In genomic region chr4:134287168-134287564, GRCm38 (mm10) we compare ENCODE assay signal across 8 mouse cellular contexts. TPM values are rescaled to one million over a fixed set of nuclear protein-coding genes. Genes with fewer than 3 reads are reported as not detected.
DNase-seq lines count a peak whose midpoint lies in the region; ATAC-seq and TF ChIP-seq lines count a peak whose summit lies in the region.

No protein-coding gene starts in this region.

- 0 out of 2 replicates have a peak, but pooled peaks cover 5% of the 10 kb centered on the region for H3K4me1 ChIP-seq in hindbrain, embryonic 11.5 days (replicated peaks; ENCODE audit: control insufficient read depth, insufficient read depth, low read length)
- peaks cover 9% of the 10 kb centered on the region; the same call in 1 of the 2 replicates for H3K4me1 ChIP-seq in lung, postnatal 0 days (ENCODE audit: insufficient read depth, low read depth, low read length)

- DNase-seq in NIH3T3 (ENCODE audit: low read depth) = peak; percentile 95
- peak; percentile 95 for DNase-seq in cerebellum, adult 9-11 months
- DNase-seq in frontal cortex, adult 2 months (ENCODE audit: extremely low spot score in 1 of 2, low spot score in 1 of 2) = peak; percentile 84 to 96
- peak; percentile 99 for DNase-seq in hindbrain, embryonic 11.5 days (ENCODE audit: low spot score)
- DNase-seq in layer of hippocampus, postnatal 10 days (ENCODE audit: low spot score in 2 of 2) = peak; percentile 97 to 99
- peak; percentile 95 for DNase-seq in lung, postnatal 0 days (ENCODE audit: low spot score)
- peak; percentile 97 for DNase-seq in ovary, postnatal 10 days (ENCODE audit: low spot score)
- peak; percentile 93 to 99 for DNase-seq in thymus, postnatal 10 days (ENCODE audit: low spot score in 2 of 2)

- H3K9me3 ChIP-seq in hindbrain, embryonic 11.5 days (ENCODE audit: control insufficient read depth, low read length) = no peaks in the 10 kb centered on the region
- H3K9me3 ChIP-seq in lung, postnatal 0 days (ENCODE audit: low read length) = no peaks in the 10 kb centered on the region

- peak overlapping the region; percentile 98 for H3K4me3 ChIP-seq in hindbrain, embryonic 11.5 days (ENCODE audit: low read depth, low read length)
- H3K4me3 ChIP-seq in lung, postnatal 0 days (ENCODE audit: low read depth, low read length) = peak overlapping the region; percentile 93

- TF ChIP-seq EP300 in lung, postnatal 0 days (IDR thresholded peaks at IDR 0.05) = no peak

- H3K9ac ChIP-seq in hindbrain, embryonic 11.5 days (ENCODE audit: low read depth, low read length) = peak overlapping the region; percentile 99
- H3K9ac ChIP-seq in lung, postnatal 0 days (replicated peaks; ENCODE audit: low read depth) = peak overlapping the region; percentile 86

- under 1% methylated on average over 42 of the region's 59 CpGs for WGBS in hindbrain, embryonic 11.5 days
- 1% methylated on average over 17 of the region's 59 CpGs for WGBS in lung, postnatal 0 days

- no peaks in the 10 kb centered on the region for H3K27me3 ChIP-seq in hindbrain, embryonic 11.5 days (ENCODE audit: control insufficient read depth, insufficient read depth, low read length)
- H3K27me3 ChIP-seq in lung, postnatal 0 days (replicated peaks; ENCODE audit: insufficient read depth, low read length) = no peaks in the 10 kb centered on the region

- no peaks in the 10 kb centered on the region for H3K36me3 ChIP-seq in hindbrain, embryonic 11.5 days (ENCODE audit: control insufficient read depth, insufficient read depth, low read length)
- 0 out of 2 replicates have a peak, but pooled peaks cover under 1% of the 10 kb centered on the region for H3K36me3 ChIP-seq in lung, postnatal 0 days (ENCODE audit: insufficient read depth, low read length)

- H3K27ac ChIP-seq in hindbrain, embryonic 11.5 days (ENCODE audit: low read depth, low read length) = peak overlapping the region; percentile 100
- H3K27ac ChIP-seq in lung, postnatal 0 days (ENCODE audit: low read length) = peak overlapping the region; percentile 98

- H3K4me2 ChIP-seq in hindbrain, embryonic 11.5 days (replicated peaks; ENCODE audit: low read depth, low read length) = peak overlapping the region; percentile 80
- H3K4me2 ChIP-seq in lung, postnatal 0 days (replicated peaks; ENCODE audit: low read depth, low read length) = peak overlapping the region; percentile 94

- TF ChIP-seq CTCF in lung, postnatal 0 days (IDR thresholded peaks at IDR 0.05) = peak; percentile 59

- ATAC-seq in hindbrain, embryonic 11.5 days (ENCODE audit: low FRiP score) = peak; percentile 94
- peak; percentile 96 for ATAC-seq in lung, postnatal 0 days

RNA-seq across cellular contexts. Expression of gene Pdik1l, which starts 0.5 kb away (rescaled TPM):
- 8.5 and 8.9 TPM in 2 replicates for polyA plus RNA-seq in frontal cortex, adult 2 months (2012; rRNA removed)
- 23.5 and 25.1 TPM in 2 replicates for polyA plus RNA-seq in hindbrain, embryonic 11.5 days (2014; fragmentation: Nextera tagmentation; extraction: Ambion mirVana)
- total RNA-seq in layer of hippocampus, postnatal 10 days (2021) = 10 to 100 TPM; 18.6 to 24.4 TPM
- polyA plus RNA-seq in lung, postnatal 0 days (2015; fragmentation: Nextera tagmentation; extraction: Ambion mirVana) = 9.9 and 10.0 TPM in 2 replicates

RNA-seq across cellular contexts. Expression of gene Trim63, which starts 27.8 kb away (rescaled TPM):
- 0.15 and 0.36 TPM in 2 replicates for polyA plus RNA-seq in frontal cortex, adult 2 months (2012; rRNA removed)
- 0.12 and 0.32 TPM in 2 replicates for polyA plus RNA-seq in hindbrain, embryonic 11.5 days (2014; fragmentation: Nextera tagmentation; extraction: Ambion mirVana)
- under 1 TPM; 0.25 to 0.71 TPM for total RNA-seq in layer of hippocampus, postnatal 10 days (2021)
- 0.75 and 1.3 TPM in 2 replicates for polyA plus RNA-seq in lung, postnatal 0 days (2015; fragmentation: Nextera tagmentation; extraction: Ambion mirVana)

RNA-seq across cellular contexts. Expression of gene Grrp1, which starts 33.3 kb away (rescaled TPM):
- polyA plus RNA-seq in frontal cortex, adult 2 months (2012; rRNA removed) = 7.4 and 7.9 TPM in 2 replicates
- 5.1 and 5.7 TPM in 2 replicates for polyA plus RNA-seq in hindbrain, embryonic 11.5 days (2014; fragmentation: Nextera tagmentation; extraction: Ambion mirVana)
- total RNA-seq in layer of hippocampus, postnatal 10 days (2021) = 1 to 10 TPM; 2.6 to 3.5 TPM
- 23.6 and 24.5 TPM in 2 replicates for polyA plus RNA-seq in lung, postnatal 0 days (2015; fragmentation: Nextera tagmentation; extraction: Ambion mirVana)

RNA-seq across cellular contexts. Expression of gene Gm30191, which starts 40.4 kb away (rescaled TPM):
- not detected in 2 replicates for polyA plus RNA-seq in frontal cortex, adult 2 months (2012; rRNA removed)
- polyA plus RNA-seq in hindbrain, embryonic 11.5 days (2014; fragmentation: Nextera tagmentation; extraction: Ambion mirVana) = 0.42 and 0.56 TPM in 2 replicates
- total RNA-seq in layer of hippocampus, postnatal 10 days (2021) = not detected
- polyA plus RNA-seq in lung, postnatal 0 days (2015; fragmentation: Nextera tagmentation; extraction: Ambion mirVana) = not detected in 2 replicates

RNA-seq across cellular contexts. Expression of gene Zfp593, which starts 41.8 kb away (rescaled TPM):
- polyA plus RNA-seq in frontal cortex, adult 2 months (2012; rRNA removed) = 10.0 and 11.3 TPM in 2 replicates
- 18.3 and 20.4 TPM in 2 replicates for polyA plus RNA-seq in hindbrain, embryonic 11.5 days (2014; fragmentation: Nextera tagmentation; extraction: Ambion mirVana)
- total RNA-seq in layer of hippocampus, postnatal 10 days (2021) = 10 to 100 TPM; 11.1 to 12.5 TPM
- 9.0 and 9.2 TPM in 2 replicates for polyA plus RNA-seq in lung, postnatal 0 days (2015; fragmentation: Nextera tagmentation; extraction: Ambion mirVana)

Comparison
In these comparisons a context has a peak if more than half of its experiments do, and no peak if none do; other contexts are left out.
1. Peak in every context shown above with its lines: DNase-seq, ATAC-seq, H3K4me3 ChIP-seq and H3K27ac ChIP-seq.